Mouse (Mus musculus) embryonic facial prominence, embryonic 15.5 days (tissue): ENCODE measurements around the gene Rmi1. TPM values are rescaled to one million over a fixed set of nuclear protein-coding genes. Genes with fewer than 3 reads are reported as not detected.

Experiments used
- microRNA counts: library from miRNA; unstranded; fragments of <30 nt; microRNA quantifications from one replicate; lab custom pipeline; 2016
- microRNA-seq: library from miRNA; unstranded; fragments of <30 nt; microRNA quantifications from one replicate; pipeline ENCODE4, GENCODE M21; 2016; ENCODE audit warnings: borderline number of aligned reads
- polyA plus RNA-seq: library from polyadenylated mRNA; unstranded; fragments of >200 nt; fragmentation: Nextera tagmentation; extraction: Ambion mirVana; gene quantifications from 2 replicates; pipeline ENCODE4 v1.2.1, GENCODE M21; 2015

Gene Rmi1
- polyA plus RNA-seq, 1 experiment from 2014 or later = 26.1 TPM

MicroRNA genes within 50 kb of the gene (microRNA counts, 519-probe panel; counts per million panel counts)
- 2,641 counts per million, percentile 62 among the panel's probes with 10 or more counts for microRNA mmu-miR-7a (lab: Ali Mortazavi, UCI)

Small RNAs within 50 kb of the gene (microRNA-seq; reads per million reads assigned to microRNA genes)
- 44.3 reads per million, percentile 44 among the genes with 10 or more reads in this experiment for gene Mir7-1

Other genes with a start within 250 kb of the Rmi1 start
- 32.6 and 36.3 TPM in 2 replicates for gene Idnk, start 244.6 kb upstream of the Rmi1 start, polyA plus RNA-seq
- gene Ubqln1, start 186.6 kb upstream of the Rmi1 start, polyA plus RNA-seq = 109 and 115 TPM in 2 replicates
- gene Gkap1, start 126.5 kb upstream of the Rmi1 start, polyA plus RNA-seq = 23.1 and 26.8 TPM in 2 replicates
- 1.4 and 2.2 TPM in 2 replicates for gene Kif27, start 43.1 kb upstream of the Rmi1 start, polyA plus RNA-seq
- 30.0 and 30.1 TPM in 2 replicates for gene 2210016F16Rik, start 17.0 kb upstream of the Rmi1 start, polyA plus RNA-seq
- 1,301 and 1,310 TPM in 2 replicates for gene Hnrnpk, start 1.1 kb downstream of the Rmi1 start, polyA plus RNA-seq
- gene Slc28a3, start 208.6 kb downstream of the Rmi1 start, polyA plus RNA-seq = 0.93 and 1.3 TPM in 2 replicates